Mouse (Mus musculus) ES-E14 (cell line): ENCODE results near the gene Skida1.

ENCODE experiments used
- CHD2 ChIP-seq: IDR thresholded peaks from 2 replicates; pipeline ENCODE4 v1.6.1; 2014; ENCODE audit warnings: mild to moderate bottlenecking, low read depth, low read length, inconsistent platforms
- HCFC1 ChIP-seq: IDR thresholded peaks from 2 replicates; pipeline ENCODE4 v1.6.1; 2012; ENCODE audit warnings: low read length, inconsistent platforms, borderline replicate concordance; ENCODE audit not compliant: insufficient read depth
- MAFK ChIP-seq: IDR thresholded peaks from 2 replicates; pipeline ENCODE4 v1.6.1; 2014; ENCODE audit warnings: mild to moderate bottlenecking, low read depth, low read length, inconsistent platforms; ENCODE audit not compliant: insufficient read depth
- ZC3H11A ChIP-seq: IDR thresholded peaks from 2 replicates; pipeline ENCODE4 v1.6.1; 2012; ENCODE audit warnings: low read depth, mild to moderate bottlenecking, inconsistent platforms, low read length, borderline replicate concordance
- ZNF384 ChIP-seq: IDR thresholded peaks from 2 replicates; pipeline ENCODE4 v1.6.1; 2012; ENCODE audit warnings: low read depth, low read length, inconsistent platforms

DNA sequence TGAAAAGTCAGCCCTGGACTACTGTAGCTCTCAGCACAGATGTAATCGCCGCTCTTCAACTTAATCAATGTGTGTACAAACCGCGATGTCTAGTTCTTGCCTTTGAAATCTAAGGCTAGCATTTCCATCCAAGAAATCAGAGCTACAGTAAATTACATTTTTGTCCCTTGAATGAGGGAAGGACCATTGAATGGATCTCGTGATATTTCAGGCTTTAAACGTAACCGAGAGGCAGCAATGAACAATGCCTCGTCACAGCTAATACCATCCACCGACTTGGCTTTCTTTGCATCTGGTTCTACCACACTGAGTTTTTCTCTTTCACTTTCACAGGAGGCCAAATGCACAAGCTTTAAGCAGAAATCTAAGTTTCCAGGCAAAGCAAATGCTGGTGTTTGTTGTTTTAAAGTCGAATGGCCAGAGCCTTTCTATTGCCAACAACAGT lies 1.7 kb upstream of the Skida1 start:
- TF ChIP-seq ZC3H11A = no peak
- no peak for TF ChIP-seq MAFK
- TF ChIP-seq ZNF384 = no peak
- no peak for TF ChIP-seq HCFC1
- TF ChIP-seq CHD2 = no peak
